Mouse (Mus musculus): ENCODE results near the gene 1700069L16Rik. TPM values are rescaled to one million over a fixed set of nuclear protein-coding genes. Genes with fewer than 3 reads are reported as not detected.

1700069L16Rik gene
- not detected in 2 replicates for polyA plus RNA-seq (2012; rRNA removed)

GRCm38 (mm10) chr5:113724446-113724845, at the start of gene 1700069L16Rik:
Gene 1700069L16Rik, minus strand, starts transcription at chr5:113724772.

GRCm38 (mm10) chr5:113772450-113772895, 47.9 kb upstream of the 1700069L16Rik start, which contains the start of the genes Sart3 and Iscu:
Gene Sart3, minus strand, starts transcription at chr5:113772510.
Gene Iscu, plus strand, starts transcription at chr5:113772748.

GRCm38 (mm10) chr5:113735345-113736112, 11.0 kb upstream of the 1700069L16Rik start, which contains the start of gene Ficd:
Gene Ficd, plus strand, starts transcription at chr5:113735803.

GRCm38 (mm10) chr5:113650035-113650865, 74.3 kb downstream of the 1700069L16Rik start, which contains the start of gene Cmklr1:
Gene Cmklr1, minus strand, starts transcription at chr5:113650426.

Other genes with a start within 250 kb of the 1700069L16Rik start
- 0.02 TPM in 2 replicates for gene Wscd2, start 234.4 kb downstream of the 1700069L16Rik start, polyA plus RNA-seq (2012; rRNA removed)
- gene Cmklr1, start 74.3 kb downstream of the 1700069L16Rik start, polyA plus RNA-seq (2012; rRNA removed): 2.0 and 2.5 TPM in 2 replicates
- 1.7 and 1.9 TPM in 2 replicates for gene Ficd, start 11.0 kb upstream of the 1700069L16Rik start, polyA plus RNA-seq (2012; rRNA removed)
- 9.1 and 11.0 TPM in 2 replicates for gene Sart3, start 47.7 kb upstream of the 1700069L16Rik start, polyA plus RNA-seq (2012; rRNA removed)
- 66.4 and 73.3 TPM in 2 replicates for gene Iscu, start 48.0 kb upstream of the 1700069L16Rik start, polyA plus RNA-seq (2012; rRNA removed)
- 1.9 and 2.0 TPM in 2 replicates for gene Tmem119, start 75.7 kb upstream of the 1700069L16Rik start, polyA plus RNA-seq (2012; rRNA removed)
- gene Selplg, start 107.9 kb upstream of the 1700069L16Rik start, polyA plus RNA-seq (2012; rRNA removed): 19.2 and 20.6 TPM in 2 replicates
- gene Coro1c, start 184.0 kb upstream of the 1700069L16Rik start, polyA plus RNA-seq (2012; rRNA removed): 25.0 and 27.4 TPM in 2 replicates